Mouse (Mus musculus) gastrocnemius, adult 18-20 months (tissue): ENCODE measurements around the gene Acad9. TPM values are rescaled to one million over a fixed set of nuclear protein-coding genes. Genes with fewer than 3 reads are reported as not detected.
A peak's percentile ranks its signal among the peaks of the same experiment; 100 is the strongest.

Experiments
- DNase-seq: peaks from one replicate; pipeline ENCODE4 v3.0.0; 2021; ENCODE audit warnings: low spot score
- long read RNA-seq, 2 experiments: library from polyadenylated mRNA; stranded (forward); transcript quantifications; one replicate each; pipeline ENCODE4 v2.0.0; 2021
- total RNA-seq, 2 experiments: library from RNA; stranded (reverse); gene quantifications; 2 replicates each; pipeline ENCODE4 v1.2.3; 2021

Acad9 gene
- 10 to 100 TPM; 23.7 to 26.6 TPM for total RNA-seq
- long read RNA-seq, experiment 1, transcript Acad9-201 (18 exons, 3,930 nt): major isoform, 40 of 49 reads
- long read RNA-seq, experiment 1, partial matches to known transcripts: 1 of 49 reads
- long read RNA-seq, experiment 1, other reads (novel, unspliced or antisense): 8 of 49 reads
- long read RNA-seq, experiment 2, transcript Acad9-201 (18 exons, 3,930 nt): major isoform, 28 of 33 reads
- long read RNA-seq, experiment 2, partial matches to known transcripts: 1 of 33 reads
- long read RNA-seq, experiment 2, other reads (novel, unspliced or antisense): 3 of 33 reads

GRCm38 (mm10) chr3:36065843-36066651, at the start of gene Acad9:
Gene Acad9 (plus strand): TSS chr3:36065979.
- DNase-seq: peak; percentile 91

- no peak for DNase-seq
Measured at GRCm38 (mm10) chr3:36025732-36026131, 40.0 kb upstream of the Acad9 start.

GRCm38 (mm10) chr3:36029993-36030392, 35.8 kb upstream of the Acad9 start:
- DNase-seq: no peak

- DNase-seq: no peak
Measured at GRCm38 (mm10) chr3:36031740-36032510, 33.9 kb upstream of the Acad9 start.

GRCm38 (mm10) chr3:36044520-36044919, 21.3 kb upstream of the Acad9 start:
- DNase-seq: no peak

- no peak for DNase-seq
Measured at GRCm38 (mm10) chr3:36045086-36045485, 20.7 kb upstream of the Acad9 start.

GRCm38 (mm10) chr3:36049106-36049505, 16.7 kb upstream of the Acad9 start:
- no peak for DNase-seq

- no peak for DNase-seq
Measured at GRCm38 (mm10) chr3:36053447-36053846, 12.3 kb upstream of the Acad9 start, which contains the start of gene Ccdc144b. Gene Ccdc144b (minus strand): TSS chr3:36053547.

- peak; percentile 52 for DNase-seq
Measured at GRCm38 (mm10) chr3:36060096-36060850, 5.5 kb upstream of the Acad9 start.

- DNase-seq: no peak
Measured at GRCm38 (mm10) chr3:36064592-36065061, 1.2 kb upstream of the Acad9 start.

- no peak for DNase-seq
Measured at GRCm38 (mm10) chr3:36065166-36065565, 613 bp upstream of the Acad9 start.

- DNase-seq: no peak
Measured at GRCm38 (mm10) chr3:36067731-36068130, 2.0 kb downstream of the Acad9 start.

- DNase-seq: no peak
Measured at GRCm38 (mm10) chr3:36070436-36070835, 4.7 kb downstream of the Acad9 start.

- DNase-seq: no peak
Measured at GRCm38 (mm10) chr3:36071047-36071446, 5.3 kb downstream of the Acad9 start.

GRCm38 (mm10) chr3:36074231-36074630, 8.5 kb downstream of the Acad9 start:
- no peak for DNase-seq

GRCm38 (mm10) chr3:36075466-36075865, 9.7 kb downstream of the Acad9 start:
- DNase-seq: no peak

GRCm38 (mm10) chr3:36077386-36077785, 11.6 kb downstream of the Acad9 start:
- no peak for DNase-seq

GRCm38 (mm10) chr3:36079886-36080285, 14.1 kb downstream of the Acad9 start:
- no peak for DNase-seq

- no peak for DNase-seq
Measured at GRCm38 (mm10) chr3:36080741-36081140, 15.0 kb downstream of the Acad9 start.

- no peak for DNase-seq
Measured at GRCm38 (mm10) chr3:36082843-36083242, 17.1 kb downstream of the Acad9 start.

GRCm38 (mm10) chr3:36083381-36083780, 17.6 kb downstream of the Acad9 start:
- no peak for DNase-seq
